Mouse (Mus musculus) liver, embryonic 14.5 days (tissue): Measurements from ENCODE around the gene Loxl3. TPM values are rescaled to one million over a fixed set of nuclear protein-coding genes. Genes with fewer than 3 reads are reported as not detected.
A peak's percentile ranks its signal among the peaks of the same experiment; 100 is the strongest.

ENCODE experiments used
- ATAC-seq: fragments of 200-750 bp; cut with Nextera tagmentation; 2 replicates; pipeline ENCODE4 v1.8.0; 2017; ENCODE audit warnings: moderate number of reproducible peaks, mild to moderate bottlenecking, moderate library complexity; ENCODE audit not compliant: insufficient read depth
- DNase-seq, 3 experiments: peaks; one replicate each; pipeline ENCODE4 v3.0.0-alpha.2; 2012 to 2013; ENCODE audit warnings: low read depth in 3 of 3, low spot score in 3 of 3
- H3K27ac ChIP-seq: fragments of 300-500 bp; sonication (generic); 2 replicates; pipeline ENCODE4 v1.5.1; 2014; ENCODE audit warnings: moderate library complexity, mild to moderate bottlenecking, control low read depth, inconsistent platforms
- H3K27me3 ChIP-seq: fragments of 300-500 bp; sonication (generic); 2 replicates; pipeline ENCODE4 v1.6.1; 2014; ENCODE audit warnings: mild to moderate bottlenecking, low read length, moderate library complexity; ENCODE audit not compliant: control insufficient read depth, insufficient read depth
- H3K36me3 ChIP-seq: fragments of 300-500 bp; sonication (generic); replicated peaks from 2 replicates; pipeline ENCODE4 v1.6.1; 2014; ENCODE audit warnings: low read depth; ENCODE audit not compliant: control insufficient read depth, insufficient read depth
- H3K4me1 ChIP-seq, 2 experiments: fragments of 200-500 bp in 1 of 2; fragments of 300-500 bp in 1 of 2; sonication (generic) in 1 of 2; replicated peaks; 2 replicates each; pipeline ENCODE4 v1.6.1; 2012 to 2014; ENCODE audit warnings: antibody characterized with exemption in 1 of 2, inconsistent platforms in 1 of 2, low read length in 1 of 2; ENCODE audit not compliant: control insufficient read depth in 2 of 2, insufficient read depth in 2 of 2
- H3K4me2 ChIP-seq: fragments of 300-500 bp; sonication (generic); 2 replicates; pipeline ENCODE4 v1.6.1; 2014; ENCODE audit warnings: low read depth, mild to moderate bottlenecking, control low read depth, moderate library complexity
- H3K4me3 ChIP-seq, 2 experiments: fragments of 200-500 bp in 1 of 2; fragments of 300-500 bp in 1 of 2; sonication (generic) in 1 of 2; 2 replicates each; pipeline ENCODE4 v1.5.1; 2012 to 2014; ENCODE audit warnings: low read depth in 2 of 2, low read length in 2 of 2, mild to moderate bottlenecking in 2 of 2, control low read depth in 1 of 2, inconsistent platforms in 1 of 2, moderate library complexity in 1 of 2; ENCODE audit not compliant: insufficient read depth in 1 of 2
- H3K9ac ChIP-seq: fragments of 300-500 bp; sonication (generic); replicated peaks from 2 replicates; pipeline ENCODE4 v1.6.1; 2014; ENCODE audit warnings: mild to moderate bottlenecking, control low read depth, moderate library complexity
- H3K9me3 ChIP-seq: fragments of 300-500 bp; sonication (generic); 2 replicates; pipeline ENCODE4 v1.6.1; 2016; ENCODE audit warnings: low read length, mixed read lengths; ENCODE audit not compliant: control insufficient read depth
- CTCF ChIP-seq: IDR thresholded peaks from 2 replicates; pipeline ENCODE4 v1.5.1; 2016; ENCODE audit warnings: antibody characterized with exemption, low read depth, control low read depth
- EP300 ChIP-seq: IDR thresholded peaks from 2 replicates; pipeline ENCODE4 v1.6.1; 2016; ENCODE audit warnings: antibody characterized with exemption, low read depth
- WGBS: fragments of 180-500 bp; shearing (Covaris S2); extraction: QIAGEN DNeasy Blood & Tissue Kit; methylation state at CpG from one replicate; pipeline ENCODE4 v1.1.7; 2014; ENCODE audit not compliant: insufficient replicate concordance; 5-methylcytosine and 5-hydroxymethylcytosine counted together
- polyA plus RNA-seq, 2 experiments: library from polyadenylated mRNA; depleted of rRNA in 1 of 2; stranded (reverse) in 1 of 2; unstranded in 1 of 2; fragments of >200 nt; fragmentation: Nextera tagmentation in 1 of 2; extraction: Ambion mirVana in 1 of 2; gene quantifications; 2 replicates each; pipeline versions ENCODE4 v1.2.1 to v1.2.3; 2012 to 2014

The Loxl3 gene
- polyA plus RNA-seq, 2 experiments: 1.1 to 1.6 TPM

- H3K4me1 ChIP-seq: peaks cover 14 to 20% of the 10 kb centered on the region in 2 experiments
- WGBS: under 1% methylated on average over 50 of the region's 50 CpGs
Observed at GRCm38 (mm10) chr6:83054871-83055431, 21.0 kb downstream of the Loxl3 start, which contains the start of gene Htra2. TSS of gene Htra2 (minus strand) at chr6:83055273.

GRCm38 (mm10) chr6:83057790-83058189 lies 23.8 kb downstream of the Loxl3 start, which contains the start of gene Dqx1:
TSS of gene Dqx1 (plus strand) at chr6:83057844.
- Histone ChIP-seq H3K4me3 (peak within 1 kb of the TSS; percentile 33 to 39), H3K9me3 (no peaks in the 10 kb centered on the region), H3K36me3 (peaks cover 23% of the 10 kb centered on the region), H3K9ac (no peak within 1 kb of the TSS), H3K4me2 (peak within 1 kb of the TSS; percentile 45), H3K27ac (no peak within 1 kb of the TSS), H3K27me3 (peaks cover 2% of the 10 kb centered on the region; the same call in 1 of the 2 replicates), H3K4me1 (peaks cover 10 to 16% of the 10 kb centered on the region in 2 experiments)
- ATAC-seq (no peak), DNase-seq (peak in 2 of 3 experiments; percentile 43 to 46)
- TF ChIP-seq CTCF: no peak
- no peak for TF ChIP-seq EP300
- WGBS: 82% methylated on average over 3 of the region's 3 CpGs

More at GRCm38 (mm10) chr6:83054871-83055431, 21.0 kb downstream of the Loxl3 start, which contains the start of gene Htra2:
- peak within 1 kb of the TSS; percentile 82 to 91 for H3K4me3 ChIP-seq
- peak within 1 kb of the TSS; percentile 72 for H3K27ac ChIP-seq
- H3K36me3 ChIP-seq: peaks cover 42% of the 10 kb centered on the region
- no peaks in the 10 kb centered on the region for H3K9me3 ChIP-seq
- no peaks in the 10 kb centered on the region for H3K27me3 ChIP-seq
- peak; percentile 75 for TF ChIP-seq CTCF
- no peak for TF ChIP-seq EP300
- ATAC-seq (peak; percentile 21), DNase-seq (no peak)
- peak within 1 kb of the TSS; percentile 97 for H3K4me2 ChIP-seq
- H3K9ac ChIP-seq: peak within 1 kb of the TSS; percentile 98

- no peak for DNase-seq
- Histone ChIP-seq H3K27me3 (peaks cover 11% of the 10 kb centered on the region), H3K36me3 (peaks cover 23% of the 10 kb centered on the region), H3K9ac (no peak overlapping the region), H3K27ac (no peak overlapping the region), H3K4me3 (peak overlapping the region; percentile 33 to 39; a peak in 2 of 4 replicates), H3K4me1 (peaks cover 7 to 11% of the 10 kb centered on the region in 2 experiments), H3K4me2 (peak overlapping the region; percentile 45), H3K9me3 (no peaks in the 10 kb centered on the region)
- TF ChIP-seq CTCF: no peak
- TF ChIP-seq EP300: no peak
- no peak for ATAC-seq
- 81% methylated on average over 2 of the region's 2 CpGs for WGBS
Observed at GRCm38 (mm10) chr6:83058725-83059124, 24.8 kb downstream of the Loxl3 start.

- peaks cover 84% of the 10 kb centered on the region for H3K27me3 ChIP-seq
Observed at GRCm38 (mm10) chr6:83065995-83066394, 32.0 kb downstream of the Loxl3 start.

GRCm38 (mm10) chr6:83066441-83066840 lies 32.5 kb downstream of the Loxl3 start:
- Histone ChIP-seq H3K4me1 (no peaks in the 10 kb centered on the region), H3K27ac (no peak overlapping the region), H3K36me3 (no peaks in the 10 kb centered on the region), H3K4me3 (no peak overlapping the region), H3K27me3 (peaks cover 88% of the 10 kb centered on the region), H3K4me2 (no peak overlapping the region), H3K9ac (no peak overlapping the region), H3K9me3 (no peaks in the 10 kb centered on the region)
- WGBS: 27% methylated on average over 6 of the region's 6 CpGs
- TF ChIP-seq EP300 (no peak), CTCF (no peak)
- DNase-seq: no peak
- ATAC-seq: no peak

More at GRCm38 (mm10) chr6:83065995-83066394, 32.0 kb downstream of the Loxl3 start:
- no peak overlapping the region for H3K4me3 ChIP-seq
- no peak overlapping the region for H3K4me2 ChIP-seq
- ATAC-seq (no peak), DNase-seq (no peak)
- WGBS: 29% methylated on average over 8 of the region's 8 CpGs
- TF ChIP-seq CTCF (no peak), EP300 (no peak)
- H3K4me1 ChIP-seq: no peaks in the 10 kb centered on the region
- no peaks in the 10 kb centered on the region for H3K36me3 ChIP-seq
- no peak overlapping the region for H3K27ac ChIP-seq
- no peak overlapping the region for H3K9ac ChIP-seq
- H3K9me3 ChIP-seq: no peaks in the 10 kb centered on the region
